Mouse (Mus musculus) liver, embryonic 14.5 days (tissue): Measurements from ENCODE around the gene Grip1. TPM values are rescaled to one million over a fixed set of nuclear protein-coding genes. Genes with fewer than 3 reads are reported as not detected.
A peak's percentile ranks its signal among the peaks of the same experiment; 100 is the strongest.

Source experiments
- ATAC-seq: fragments of 200-750 bp; cut with Nextera tagmentation; 2 replicates; pipeline ENCODE4 v1.8.0; 2017; ENCODE audit warnings: moderate number of reproducible peaks, mild to moderate bottlenecking, moderate library complexity; ENCODE audit not compliant: insufficient read depth
- DNase-seq, 3 experiments: peaks; one replicate each; pipeline ENCODE4 v3.0.0-alpha.2; 2012 to 2013; ENCODE audit warnings: low read depth in 3 of 3, low spot score in 3 of 3
- H3K27ac ChIP-seq: fragments of 300-500 bp; sonication (generic); 2 replicates; pipeline ENCODE4 v1.5.1; 2014; ENCODE audit warnings: moderate library complexity, mild to moderate bottlenecking, control low read depth, inconsistent platforms
- H3K27me3 ChIP-seq: fragments of 300-500 bp; sonication (generic); 2 replicates; pipeline ENCODE4 v1.6.1; 2014; ENCODE audit warnings: mild to moderate bottlenecking, low read length, moderate library complexity; ENCODE audit not compliant: control insufficient read depth, insufficient read depth
- H3K36me3 ChIP-seq: fragments of 300-500 bp; sonication (generic); replicated peaks from 2 replicates; pipeline ENCODE4 v1.6.1; 2014; ENCODE audit warnings: low read depth; ENCODE audit not compliant: control insufficient read depth, insufficient read depth
- H3K4me1 ChIP-seq, 2 experiments: fragments of 200-500 bp in 1 of 2; fragments of 300-500 bp in 1 of 2; sonication (generic) in 1 of 2; replicated peaks; 2 replicates each; pipeline ENCODE4 v1.6.1; 2012 to 2014; ENCODE audit warnings: antibody characterized with exemption in 1 of 2, inconsistent platforms in 1 of 2, low read length in 1 of 2; ENCODE audit not compliant: control insufficient read depth in 2 of 2, insufficient read depth in 2 of 2
- H3K4me2 ChIP-seq: fragments of 300-500 bp; sonication (generic); 2 replicates; pipeline ENCODE4 v1.6.1; 2014; ENCODE audit warnings: low read depth, mild to moderate bottlenecking, control low read depth, moderate library complexity
- H3K4me3 ChIP-seq, 2 experiments: fragments of 200-500 bp in 1 of 2; fragments of 300-500 bp in 1 of 2; sonication (generic) in 1 of 2; 2 replicates each; pipeline ENCODE4 v1.5.1; 2012 to 2014; ENCODE audit warnings: low read depth in 2 of 2, low read length in 2 of 2, mild to moderate bottlenecking in 2 of 2, control low read depth in 1 of 2, inconsistent platforms in 1 of 2, moderate library complexity in 1 of 2; ENCODE audit not compliant: insufficient read depth in 1 of 2
- H3K9ac ChIP-seq: fragments of 300-500 bp; sonication (generic); replicated peaks from 2 replicates; pipeline ENCODE4 v1.6.1; 2014; ENCODE audit warnings: mild to moderate bottlenecking, control low read depth, moderate library complexity
- H3K9me3 ChIP-seq: fragments of 300-500 bp; sonication (generic); 2 replicates; pipeline ENCODE4 v1.6.1; 2016; ENCODE audit warnings: low read length, mixed read lengths; ENCODE audit not compliant: control insufficient read depth
- CTCF ChIP-seq: IDR thresholded peaks from 2 replicates; pipeline ENCODE4 v1.5.1; 2016; ENCODE audit warnings: antibody characterized with exemption, low read depth, control low read depth
- EP300 ChIP-seq: IDR thresholded peaks from 2 replicates; pipeline ENCODE4 v1.6.1; 2016; ENCODE audit warnings: antibody characterized with exemption, low read depth
- WGBS: fragments of 180-500 bp; shearing (Covaris S2); extraction: QIAGEN DNeasy Blood & Tissue Kit; methylation state at CpG from one replicate; pipeline ENCODE4 v1.1.7; 2014; ENCODE audit not compliant: insufficient replicate concordance; 5-methylcytosine and 5-hydroxymethylcytosine counted together
- polyA plus RNA-seq, 2 experiments: library from polyadenylated mRNA; depleted of rRNA in 1 of 2; stranded (reverse) in 1 of 2; unstranded in 1 of 2; fragments of >200 nt; fragmentation: Nextera tagmentation in 1 of 2; extraction: Ambion mirVana in 1 of 2; gene quantifications; 2 replicates each; pipeline versions ENCODE4 v1.2.1 to v1.2.3; 2012 to 2014

The Grip1 gene
- polyA plus RNA-seq, 2 experiments: 0.37 to 0.56 TPM

DNA sequence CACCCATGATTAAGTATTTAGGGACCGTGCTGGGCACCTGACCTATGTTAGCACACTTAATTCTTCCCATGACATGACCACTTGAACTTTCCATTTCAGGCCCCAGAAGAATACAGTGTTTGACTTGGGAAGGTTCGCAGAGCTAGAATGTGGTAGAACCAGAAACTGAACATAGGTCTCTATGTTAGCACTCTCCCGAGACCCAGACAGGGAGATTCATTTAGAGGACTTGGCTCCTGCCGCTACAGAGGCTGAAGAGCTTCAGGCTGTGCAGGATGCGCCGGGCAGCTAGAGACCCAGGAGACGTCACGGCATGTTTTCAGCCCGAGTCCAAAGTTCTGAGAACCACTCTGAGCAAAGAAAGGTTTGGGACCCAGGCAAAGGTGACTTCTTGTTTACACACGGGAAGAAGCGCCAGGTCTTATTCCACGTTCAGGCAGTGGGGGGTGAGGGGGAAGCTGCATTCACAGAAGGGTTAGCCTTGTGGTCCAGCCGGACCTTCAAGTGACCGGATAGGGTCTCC lies 6.2 kb upstream of the Grip1 start:
- Histone ChIP-seq H3K4me1 (no peaks in the 10 kb centered on the region), H3K27me3 (peaks cover under 1% of the 10 kb centered on the region), H3K9me3 (no peaks in the 10 kb centered on the region), H3K36me3 (no peaks in the 10 kb centered on the region), H3K27ac (no peak overlapping the region), H3K4me2 (no peak overlapping the region), H3K4me3 (no peak overlapping the region), H3K9ac (no peak overlapping the region)
- TF ChIP-seq EP300: no peak
- TF ChIP-seq CTCF: no peak
- no peak for ATAC-seq
- DNase-seq: no peak
- 59% methylated on average over 14 of the region's 14 CpGs for WGBS

DNA sequence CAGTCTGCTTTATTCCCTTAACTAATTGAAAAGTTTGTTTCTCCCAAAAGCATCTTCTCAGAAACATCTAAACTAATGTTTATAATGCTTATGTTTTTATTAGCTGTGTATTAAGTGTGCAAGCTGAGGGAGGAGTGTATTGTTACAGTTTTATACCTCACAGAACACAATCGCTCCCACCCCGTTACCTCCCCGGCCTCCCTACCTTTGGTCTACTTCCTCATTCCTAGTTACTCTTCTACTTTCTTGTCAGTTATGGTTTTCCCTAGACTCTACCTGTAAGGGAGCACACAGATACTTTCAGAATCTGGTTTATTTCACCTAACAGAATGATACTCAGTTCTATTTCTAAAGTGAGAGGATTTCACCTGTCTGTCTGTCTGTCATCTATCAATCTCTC lies 5.7 kb upstream of the Grip1 start:
- Histone ChIP-seq H3K9ac (no peak overlapping the region), H3K9me3 (no peaks in the 10 kb centered on the region), H3K27ac (no peak overlapping the region), H3K4me2 (no peak overlapping the region), H3K27me3 (peaks cover 6% of the 10 kb centered on the region), H3K36me3 (no peaks in the 10 kb centered on the region), H3K4me3 (no peak overlapping the region), H3K4me1 (no peaks in the 10 kb centered on the region)
- 68% methylated on average over 3 of the region's 3 CpGs for WGBS
- ATAC-seq (no peak), DNase-seq (no peak)
- TF ChIP-seq CTCF: no peak
- no peak for TF ChIP-seq EP300

DNA sequence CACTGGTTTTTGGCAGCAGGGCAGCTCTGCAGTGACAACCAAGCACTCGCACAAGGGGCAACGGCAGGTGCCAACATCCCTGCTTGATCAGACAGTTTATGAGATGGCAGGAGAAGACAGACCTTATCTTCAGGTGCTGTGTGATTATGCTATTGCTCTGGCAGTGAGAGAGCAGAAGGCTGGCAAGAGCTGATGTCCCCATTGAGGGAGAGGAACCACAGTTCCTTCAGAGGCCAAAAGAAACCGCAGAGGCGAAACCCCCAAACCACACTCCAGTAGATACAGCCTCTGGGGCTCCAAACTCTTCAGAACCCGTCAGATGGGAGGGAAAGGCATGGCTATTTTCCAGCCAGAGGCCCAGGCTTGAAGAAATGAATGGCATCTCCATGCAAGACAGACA lies 932 bp upstream of the Grip1 start:
- Histone ChIP-seq H3K27ac (no peak overlapping the region), H3K4me1 (no peaks in the 10 kb centered on the region), H3K27me3 (peaks cover 35% of the 10 kb centered on the region), H3K9me3 (no peaks in the 10 kb centered on the region), H3K36me3 (no peaks in the 10 kb centered on the region), H3K4me3 (no peak overlapping the region), H3K4me2 (no peak overlapping the region), H3K9ac (no peak overlapping the region)
- ATAC-seq (no peak), DNase-seq (no peak)
- WGBS: 16% methylated on average over 5 of the region's 5 CpGs
- TF ChIP-seq EP300 (no peak), CTCF (no peak)

DNA sequence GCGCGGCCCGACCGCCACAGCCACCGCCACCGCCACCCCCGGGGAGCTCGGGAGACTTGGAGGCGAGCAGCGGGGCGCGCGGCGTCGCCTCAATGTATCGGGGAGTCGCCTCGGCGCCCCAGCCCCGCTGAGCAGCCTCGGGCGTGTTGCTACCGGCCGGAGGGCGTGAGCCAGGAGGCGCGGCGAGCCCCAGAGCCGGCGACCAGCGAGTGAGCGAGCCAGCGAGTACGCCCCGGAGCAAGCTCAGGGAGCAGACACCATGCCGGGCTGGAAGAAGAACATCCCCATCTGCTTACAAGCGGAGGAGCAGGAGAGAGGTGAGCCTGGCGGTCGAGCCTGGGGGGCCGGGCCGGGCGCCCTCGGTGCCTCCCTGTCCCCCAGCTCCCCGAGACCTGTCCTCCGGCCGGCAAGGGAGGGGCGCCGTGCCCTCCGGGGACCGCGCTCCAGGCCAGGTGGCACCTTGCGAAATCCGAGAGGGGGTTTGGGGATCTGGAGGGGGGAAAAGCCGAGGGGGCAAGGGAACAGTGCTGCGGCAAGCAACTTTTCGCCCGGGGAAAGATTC lies 557 bp downstream of the Grip1 start:
- TF ChIP-seq EP300 (no peak), CTCF (no peak)

DNA sequence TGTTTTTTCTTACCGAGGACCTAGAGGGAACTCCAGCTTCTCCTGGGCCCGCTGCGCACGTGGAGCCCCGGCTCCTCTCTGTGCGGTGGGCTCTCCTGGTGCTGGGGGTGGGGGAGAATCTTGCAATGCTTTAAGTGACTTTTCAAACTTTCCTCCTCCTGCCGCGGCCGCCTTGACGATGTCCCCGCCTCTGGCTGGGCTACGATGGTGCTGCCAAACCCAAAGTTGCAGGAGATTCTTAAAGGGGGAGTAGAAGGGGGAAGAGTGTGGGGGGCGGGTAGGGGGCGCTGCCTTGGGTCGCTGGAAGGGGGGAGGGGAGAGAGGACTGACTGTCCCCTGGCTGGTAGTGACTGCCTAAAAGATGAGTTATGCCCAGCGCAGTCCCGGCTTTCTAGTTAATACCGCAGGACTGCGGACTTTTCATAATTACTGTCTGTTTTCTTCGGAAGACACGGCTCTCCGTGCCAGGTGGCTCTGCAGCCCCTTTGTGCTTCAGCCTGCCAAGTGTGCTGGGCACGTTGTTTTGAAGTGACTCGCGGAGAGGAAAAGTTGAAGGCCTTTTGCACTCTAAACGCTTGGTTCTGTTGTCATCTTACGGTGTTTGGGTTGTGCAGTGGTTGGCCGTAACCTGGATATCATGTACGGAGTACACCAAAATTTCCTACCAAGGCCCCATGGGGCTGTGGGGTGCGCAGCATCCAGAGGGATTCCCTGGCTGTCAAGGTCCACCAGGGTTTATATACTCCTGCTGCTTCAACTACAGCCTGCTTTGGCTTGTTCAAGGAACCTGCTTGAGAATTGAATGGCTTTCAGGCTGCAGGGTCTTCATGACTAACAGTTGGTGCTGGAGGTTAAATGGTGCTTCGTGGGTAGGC lies 1.3 kb downstream of the Grip1 start:
- ATAC-seq (no peak), DNase-seq (no peak)
- H3K36me3 ChIP-seq: no peaks in the 10 kb centered on the region
- H3K9me3 ChIP-seq: no peaks in the 10 kb centered on the region
- WGBS: 1% methylated on average over 29 of the region's 31 CpGs
- no peak for TF ChIP-seq EP300
- TF ChIP-seq CTCF: no peak
- peaks cover 35% of the 10 kb centered on the region for H3K27me3 ChIP-seq
- peak overlapping the region; percentile 49 to 53 for H3K4me3 ChIP-seq
- H3K27ac ChIP-seq: no peak overlapping the region
- peak overlapping the region; percentile 55 for H3K4me2 ChIP-seq
- no peak overlapping the region for H3K9ac ChIP-seq
- H3K4me1 ChIP-seq: no peaks in the 10 kb centered on the region

More for the DNA sequence above, 557 bp downstream of the Grip1 start:
- no peak overlapping the region for H3K27ac ChIP-seq
- peak overlapping the region; percentile 39 to 49 for H3K4me3 ChIP-seq
- H3K27me3 ChIP-seq: peaks cover 35% of the 10 kb centered on the region
- H3K4me2 ChIP-seq: peak overlapping the region; percentile 55
- no peak for DNase-seq
- no peaks in the 10 kb centered on the region for H3K9me3 ChIP-seq
- H3K9ac ChIP-seq: no peak overlapping the region
- no peaks in the 10 kb centered on the region for H3K4me1 ChIP-seq
- peak; percentile 37; the same call in 1 of the 2 replicates for ATAC-seq
- 1% methylated on average over 53 of the region's 57 CpGs for WGBS
- H3K36me3 ChIP-seq: no peaks in the 10 kb centered on the region
